Mouse (Mus musculus) spleen, adult 18-20 months (tissue): Measurements from ENCODE around the gene Calm3.

Source experiments
- DNase-seq, 2 experiments: peaks; one replicate each; pipeline ENCODE4 v3.0.0; 2022; ENCODE audit warnings: mixed read lengths in 2 of 2

Gene Calm3

DNA sequence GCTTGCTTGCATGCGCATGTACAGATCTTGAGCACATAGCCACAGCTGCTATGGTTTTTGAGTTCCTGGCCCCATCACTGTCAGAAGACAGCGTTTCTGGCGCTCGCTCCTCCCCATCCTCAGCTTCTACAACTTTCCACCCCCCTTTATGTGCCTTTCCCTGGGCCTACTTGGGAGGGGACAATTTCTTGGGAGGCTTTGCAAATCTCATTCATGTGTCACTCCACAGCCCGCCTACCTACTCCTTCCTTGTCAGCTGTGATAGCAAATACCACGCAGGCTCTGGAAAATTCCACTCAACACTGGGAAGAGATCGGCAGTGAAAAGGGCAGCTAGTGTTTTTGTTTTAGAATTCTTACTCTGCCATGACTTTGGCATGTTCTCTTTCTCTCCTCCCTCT lies 16.4 kb upstream of the Calm3 start:
- no peak for DNase-seq

DNA sequence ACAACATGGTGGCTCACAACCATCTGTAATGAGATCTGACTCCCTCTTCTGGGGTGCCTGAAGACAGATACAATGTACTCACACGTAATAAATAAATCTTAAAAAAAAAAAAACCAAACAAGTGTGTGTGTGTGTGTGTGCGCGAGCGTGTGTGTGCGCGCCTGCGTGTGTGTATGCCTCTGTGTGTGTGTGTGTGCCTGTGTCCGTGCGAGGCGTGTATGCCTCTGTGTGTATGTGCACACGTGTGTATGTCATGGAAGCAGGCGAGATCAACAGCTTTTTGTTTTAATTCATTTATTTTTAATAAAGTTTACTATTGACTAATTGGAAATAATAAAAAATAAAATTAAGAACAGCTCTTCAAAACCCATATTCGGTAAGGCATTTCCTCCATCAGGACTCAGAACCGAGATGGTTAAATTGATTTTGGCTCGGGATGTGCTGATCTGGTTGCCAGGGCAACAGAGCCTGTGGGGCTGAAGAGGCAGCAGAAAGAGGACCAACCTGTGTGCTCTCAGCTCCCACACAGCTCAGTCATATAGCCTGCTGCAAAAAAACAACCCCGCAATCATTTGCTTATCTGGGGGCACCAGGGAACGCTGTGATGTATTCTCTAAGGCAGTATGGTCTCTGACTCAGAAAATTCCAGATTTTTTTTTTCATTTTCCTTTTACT lies 14.3 kb upstream of the Calm3 start:
- no peak for DNase-seq

DNA sequence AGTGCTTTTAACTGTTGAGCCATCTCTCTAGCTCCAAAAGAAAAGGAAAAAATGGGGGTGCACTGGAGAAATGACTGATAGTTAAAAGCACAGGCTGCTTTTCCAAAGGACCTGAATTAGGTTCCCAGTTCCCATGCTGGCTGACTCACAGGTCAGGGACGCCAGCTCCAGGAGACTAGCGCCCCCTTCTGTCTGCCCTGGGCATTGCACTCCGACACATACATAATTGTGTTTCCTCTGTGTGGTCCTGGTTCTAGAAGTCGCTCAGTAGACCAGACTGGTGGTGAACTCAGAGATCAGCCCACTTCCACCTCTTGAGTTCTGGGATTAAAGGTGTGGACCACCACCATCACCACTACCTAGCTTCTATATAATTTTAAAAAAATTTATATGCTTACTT lies 13.4 kb upstream of the Calm3 start:
- no peak for DNase-seq

DNA sequence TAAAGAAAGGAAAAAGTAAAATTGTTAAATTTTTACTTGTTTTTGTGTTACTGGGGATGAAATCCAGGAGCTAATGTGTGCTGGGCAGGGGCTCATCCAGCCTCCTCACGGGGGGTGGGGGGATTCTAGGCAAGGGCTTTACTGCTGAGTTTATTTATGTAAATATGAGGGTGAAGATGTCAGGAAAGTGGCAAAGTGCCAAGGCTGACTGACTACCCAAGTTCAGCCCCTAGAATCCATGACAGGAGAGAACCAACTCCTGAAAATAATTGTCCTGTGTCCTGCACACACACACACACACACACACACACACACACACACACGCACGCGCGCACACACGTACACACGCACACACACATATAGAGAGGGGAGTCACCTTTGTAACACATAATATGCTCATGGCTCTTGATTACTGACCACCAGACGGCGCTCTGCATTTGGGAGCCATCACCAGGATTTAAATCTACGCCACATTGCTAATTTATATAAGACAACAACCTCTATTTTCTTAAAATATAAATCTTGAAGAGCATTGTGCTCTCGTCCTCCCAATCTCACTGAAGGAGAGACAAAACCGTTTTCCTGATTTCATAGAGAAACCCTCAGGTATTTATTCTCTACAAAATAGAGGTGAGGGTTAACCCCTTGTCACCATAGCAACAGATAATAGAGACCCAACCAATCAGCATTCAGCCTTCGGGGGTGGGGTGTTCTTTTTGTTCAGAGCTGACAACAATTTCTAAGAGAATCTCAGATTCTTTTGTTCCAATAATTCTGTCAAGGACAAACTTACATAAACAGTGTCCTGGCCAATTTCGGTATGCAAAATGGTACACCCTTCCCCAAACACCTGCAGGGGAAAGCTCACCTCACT lies 9.0 kb upstream of the Calm3 start:
- DNase-seq: peak in 1 of 2 experiments; percentile 57

DNA sequence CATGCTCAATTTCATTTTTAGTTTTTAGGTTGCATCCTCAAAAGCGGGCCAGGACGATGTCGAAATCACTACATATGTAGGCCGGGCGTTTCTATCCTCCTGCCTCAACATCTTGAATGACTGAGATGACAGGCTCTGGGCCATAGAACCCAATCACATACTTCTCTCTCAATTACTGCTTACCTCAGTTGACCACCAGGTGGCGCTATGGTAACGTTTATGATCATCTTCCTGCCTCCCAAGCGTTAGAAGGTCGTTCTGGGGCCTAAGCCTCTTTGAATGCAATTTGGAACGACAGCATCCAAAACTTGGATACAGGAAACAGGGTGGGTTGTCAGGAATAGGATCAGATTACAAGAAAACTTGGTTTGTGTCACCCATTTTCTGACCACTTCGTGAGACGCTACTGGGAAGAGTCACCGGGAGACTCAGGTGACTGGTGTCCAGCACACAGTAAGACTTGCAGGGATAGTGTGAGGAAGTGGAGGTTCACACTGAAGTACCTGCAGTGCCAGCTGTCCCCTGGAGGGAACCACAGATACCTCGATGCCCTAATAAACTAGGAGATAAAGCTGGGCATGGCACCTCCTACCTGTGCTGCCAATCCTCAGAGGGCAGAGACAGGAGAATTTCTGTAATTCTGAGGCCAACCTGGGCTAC lies 8.2 kb upstream of the Calm3 start:
- peak; percentile 41 to 78 for DNase-seq

DNA sequence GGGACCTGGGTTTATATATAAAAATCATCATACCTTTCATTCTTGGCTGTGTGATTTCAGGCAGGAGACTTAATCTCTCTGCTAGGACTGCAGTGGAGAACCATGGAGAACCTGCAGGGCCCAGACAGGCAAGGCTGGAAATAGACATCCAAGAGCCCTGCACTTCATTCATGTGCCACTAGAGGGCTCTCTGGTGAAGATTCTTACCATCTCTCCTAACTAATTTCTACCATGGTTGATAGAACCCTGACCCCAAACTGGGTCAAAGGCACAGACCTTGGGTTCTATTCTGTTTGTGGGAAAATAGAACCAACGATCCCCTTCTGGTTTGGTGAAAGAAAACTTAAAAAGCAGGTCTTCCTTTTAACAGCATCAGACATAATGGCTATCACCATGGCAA lies 6.9 kb upstream of the Calm3 start:
- DNase-seq: peak in 1 of 2 experiments; percentile 68

DNA sequence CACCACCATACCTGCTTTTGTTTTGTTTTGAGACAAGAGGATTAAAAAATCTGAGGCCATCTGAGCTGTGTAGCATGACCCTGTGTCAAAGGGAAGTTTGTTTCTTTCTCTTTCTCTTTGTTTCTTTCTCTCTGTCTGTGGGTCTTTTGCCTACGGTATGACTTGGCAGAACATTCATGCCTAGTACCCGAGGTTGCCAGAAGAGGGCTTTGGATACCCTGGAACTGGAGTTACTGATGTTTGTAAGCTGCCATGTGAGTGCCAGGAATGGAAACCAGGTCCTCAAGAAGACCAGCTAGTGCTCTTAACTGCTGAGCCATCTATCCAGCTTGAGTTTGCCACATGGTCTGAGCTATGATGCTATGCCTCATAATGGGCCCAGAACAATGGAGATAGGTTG lies 4.4 kb upstream of the Calm3 start:
- no peak for DNase-seq

DNA sequence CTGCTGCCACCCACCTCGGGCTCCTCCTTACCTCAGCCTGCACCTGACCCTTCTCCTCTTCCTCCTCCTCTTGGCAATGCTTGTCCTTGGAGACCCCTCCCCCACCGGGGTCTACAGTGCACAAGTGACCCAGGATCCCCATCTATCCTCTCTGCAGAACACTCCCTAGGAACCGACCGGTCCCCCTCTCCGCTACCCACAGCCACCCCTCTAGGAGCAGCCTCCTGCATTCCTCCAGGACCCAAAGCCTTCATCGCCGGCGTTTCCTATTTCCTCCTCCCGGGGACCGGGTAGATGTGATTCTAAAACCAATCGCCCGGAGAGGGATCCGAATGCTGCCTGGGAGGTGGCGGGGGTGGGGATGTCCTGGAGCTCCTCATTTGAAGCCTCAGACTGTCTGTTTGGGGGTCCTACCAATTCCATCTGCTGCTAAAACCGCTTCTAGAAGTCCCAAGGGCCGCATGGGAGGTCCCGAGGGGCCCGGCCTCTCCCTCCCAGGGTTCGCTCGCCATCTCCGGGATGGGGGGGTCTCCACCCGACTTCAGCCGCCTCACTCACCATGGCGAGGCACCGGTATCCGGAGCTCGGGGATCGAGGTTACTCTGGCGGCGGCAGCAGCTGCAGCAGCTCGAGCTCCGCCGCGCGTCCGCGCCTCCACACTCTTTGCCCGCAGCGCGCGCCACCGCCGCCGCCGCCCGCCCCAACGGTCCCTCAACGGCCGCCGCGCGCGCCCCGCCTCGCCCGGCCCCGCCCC lies 454 bp downstream of the Calm3 start:
- DNase-seq: peak; percentile 34 to 37

DNA sequence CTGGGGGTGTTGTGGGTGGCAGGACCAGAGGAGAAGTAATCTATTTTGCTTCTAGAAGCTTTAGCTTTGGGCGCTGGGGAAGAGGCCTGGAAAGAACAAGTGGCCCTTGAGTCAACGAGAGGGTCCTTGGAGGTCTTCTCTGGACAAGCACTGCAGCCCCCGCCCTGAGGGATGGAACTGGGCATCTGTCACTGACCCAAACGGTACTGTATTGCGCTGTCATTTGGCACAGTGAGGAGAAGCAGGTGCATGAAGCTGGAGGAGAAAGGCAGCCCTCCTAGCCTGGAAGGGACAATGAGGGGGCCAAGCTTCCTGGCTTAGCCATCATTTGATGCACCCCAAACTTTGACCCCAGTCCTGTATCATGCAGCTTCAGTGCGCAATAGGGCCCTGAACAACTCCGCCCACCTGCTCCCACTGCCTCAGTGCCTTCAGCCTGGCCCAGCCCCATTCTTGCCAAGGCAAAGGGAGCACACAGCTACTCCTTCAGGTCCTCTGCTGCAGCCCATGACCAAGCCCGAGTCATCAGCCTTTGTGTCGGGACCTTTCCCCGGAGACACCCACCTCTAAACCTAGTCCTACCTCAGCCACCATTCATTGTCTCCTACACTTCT lies 1.4 kb downstream of the Calm3 start:
- DNase-seq: no peak

DNA sequence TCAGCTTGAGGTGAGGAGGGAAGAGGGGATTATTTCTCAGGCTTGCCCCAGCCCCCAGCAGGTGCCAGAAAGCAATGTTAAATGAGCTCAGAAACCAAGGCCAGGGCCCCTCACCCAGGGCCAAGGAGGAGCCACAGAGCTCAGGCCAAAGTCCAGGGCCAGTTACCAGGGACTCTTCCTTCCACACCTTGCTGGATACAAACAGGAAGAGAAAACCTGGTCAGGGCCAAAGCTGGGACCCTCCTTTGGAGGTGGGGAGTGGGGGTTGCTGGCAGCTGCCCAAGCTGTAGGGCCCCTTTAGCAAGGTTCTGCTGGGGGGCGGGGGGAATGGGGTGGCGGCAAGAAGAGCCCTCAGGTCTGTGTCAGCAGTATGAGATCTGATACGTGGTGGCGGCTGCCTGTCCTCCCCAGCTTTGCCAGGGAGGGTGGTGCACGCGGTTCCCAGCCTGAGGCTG lies 2.0 kb downstream of the Calm3 start:
- no peak for DNase-seq

DNA sequence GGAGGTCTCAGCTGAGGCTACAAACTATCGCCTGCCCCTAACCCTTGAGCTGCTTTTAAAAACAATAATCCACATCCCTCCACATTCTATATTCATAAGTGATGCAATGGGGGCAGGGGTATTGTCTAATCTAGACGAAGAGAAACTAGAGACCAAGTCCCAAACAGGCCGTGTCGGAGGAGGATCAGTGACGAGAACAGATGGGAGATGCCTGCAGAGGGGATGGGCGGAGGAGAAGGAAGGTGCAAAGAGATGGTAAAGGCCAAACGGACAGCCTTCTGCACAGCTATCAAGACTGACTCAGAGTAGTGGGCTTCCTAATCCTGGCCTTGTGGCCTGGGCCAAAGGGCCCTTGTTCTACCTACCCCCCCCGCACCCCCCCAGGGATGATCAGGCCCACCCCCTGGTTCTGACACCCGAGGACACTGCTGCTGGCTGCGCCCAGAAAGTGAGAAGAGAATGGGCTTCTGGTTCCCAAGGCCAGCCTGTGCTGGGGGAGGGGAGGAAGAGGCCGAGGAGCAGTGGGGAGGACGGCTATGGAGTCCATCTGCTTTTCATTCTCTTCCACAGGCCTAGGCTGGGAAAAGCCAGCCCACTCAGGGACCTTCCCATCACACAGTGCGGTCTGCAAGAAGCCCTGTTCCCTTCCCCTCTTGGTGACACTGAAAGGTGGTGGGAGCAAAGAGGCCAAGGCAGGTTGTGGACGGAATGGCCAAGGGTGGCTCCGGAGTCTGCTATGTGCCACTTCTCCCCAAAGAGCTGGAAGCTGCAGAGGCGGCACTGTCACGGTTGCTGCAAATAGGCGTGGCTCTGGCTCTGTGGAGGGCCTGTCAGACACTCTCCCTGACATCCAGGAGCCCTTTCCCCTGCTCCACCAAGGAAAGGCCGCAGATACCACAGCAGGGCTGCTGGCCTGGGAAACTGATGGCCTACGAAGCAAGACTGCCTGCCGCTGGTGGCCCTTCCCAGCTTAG lies 2.8 kb downstream of the Calm3 start:
- no peak for DNase-seq

DNA sequence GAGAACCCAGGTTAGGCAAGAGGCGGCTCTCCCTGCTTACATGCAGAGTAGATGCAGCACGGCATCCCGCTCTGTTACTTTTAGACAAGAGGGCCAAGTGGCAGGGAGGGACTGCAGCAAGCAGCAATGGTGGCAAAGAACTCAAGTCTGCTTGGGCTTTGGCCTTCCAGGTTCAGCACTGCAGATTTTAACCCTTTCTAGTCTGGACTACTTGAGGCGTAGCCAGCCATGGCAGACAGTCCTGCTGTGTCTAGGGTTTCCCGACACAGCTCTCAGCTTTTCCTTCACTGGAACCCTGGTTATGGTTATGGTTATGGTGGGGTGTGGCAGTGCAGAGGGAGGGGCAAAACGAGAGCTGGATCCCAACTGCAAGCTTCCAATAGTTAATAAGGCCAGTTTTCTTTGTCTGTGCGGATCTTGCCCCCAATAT lies 3.7 kb downstream of the Calm3 start:
- no peak for DNase-seq

DNA sequence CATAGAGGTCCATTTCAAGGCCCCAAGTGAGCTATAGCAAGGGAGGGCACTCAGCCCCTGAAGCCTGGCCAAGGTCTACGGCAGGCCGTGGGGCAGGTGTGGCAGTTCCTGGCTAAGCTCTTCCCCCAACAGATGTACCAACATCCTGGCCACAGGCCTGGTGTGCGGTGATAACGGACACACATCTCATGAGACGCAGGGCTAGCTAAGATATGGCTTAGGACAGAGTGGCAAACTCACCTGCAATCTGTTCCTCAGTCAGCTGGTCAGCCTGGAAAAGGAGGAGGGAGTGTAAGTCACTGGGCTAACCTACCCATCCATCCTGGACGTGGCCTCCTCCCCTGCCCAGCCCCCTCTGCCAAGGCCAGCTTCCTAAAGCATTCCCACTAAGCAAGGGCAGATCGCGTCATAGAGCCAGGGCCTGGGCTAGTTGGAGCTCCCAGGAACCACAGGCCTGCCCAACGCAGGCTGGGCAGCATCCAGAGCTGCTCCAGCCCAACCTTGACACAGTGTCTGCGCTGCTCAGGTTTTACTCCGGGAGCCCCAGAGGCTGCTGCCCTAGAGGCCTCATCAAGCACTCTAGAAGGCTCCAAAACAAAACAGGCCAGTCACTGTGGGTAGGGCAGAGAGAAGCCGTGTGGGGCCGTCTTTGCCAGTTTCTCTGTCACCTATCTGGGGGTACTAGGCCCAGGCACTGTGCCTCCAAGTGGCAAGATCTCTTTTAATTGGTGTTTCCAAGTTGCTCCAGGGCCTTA lies 4.3 kb downstream of the Calm3 start:
- DNase-seq: no peak

DNA sequence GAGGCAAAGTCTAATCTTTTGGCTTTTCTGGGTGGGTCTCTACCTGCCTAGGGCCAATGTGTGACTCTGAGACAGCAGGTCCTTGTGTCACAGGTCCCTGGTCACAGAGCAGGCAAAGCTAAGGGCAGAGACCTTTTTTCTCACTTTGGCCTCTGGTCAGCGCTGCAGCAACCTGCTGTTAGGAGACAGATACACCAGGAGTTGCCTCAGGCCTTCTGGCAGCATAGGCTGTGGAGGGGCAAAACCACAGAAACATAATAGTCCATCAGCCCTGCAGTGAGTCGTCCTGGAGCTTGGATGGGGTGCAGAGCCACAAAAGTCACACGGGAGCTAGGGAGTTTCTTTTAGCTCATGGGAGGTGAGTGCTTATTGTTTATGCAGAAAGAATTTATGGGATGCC lies 5.2 kb downstream of the Calm3 start:
- no peak for DNase-seq

DNA sequence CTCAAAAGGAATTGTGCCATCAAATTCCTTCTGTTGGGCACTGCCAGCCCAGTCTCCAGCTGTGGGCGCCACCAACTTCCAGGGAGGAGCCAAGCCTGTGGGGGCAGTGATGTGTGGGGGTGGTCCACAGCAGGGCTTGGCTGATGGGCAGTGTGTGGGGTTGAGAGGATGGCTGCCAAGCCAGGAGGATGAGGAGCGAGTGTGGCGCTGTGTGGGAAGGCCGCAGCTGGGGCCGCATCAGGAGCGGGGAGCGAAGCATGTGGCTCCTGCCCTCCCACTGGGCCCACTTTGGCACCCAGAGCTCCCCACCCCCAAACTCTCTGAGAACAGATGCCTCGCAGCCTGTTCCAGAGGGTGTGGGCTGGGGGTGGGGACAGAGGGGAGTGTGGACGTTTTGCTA lies 5.9 kb downstream of the Calm3 start:
- DNase-seq: no peak

DNA sequence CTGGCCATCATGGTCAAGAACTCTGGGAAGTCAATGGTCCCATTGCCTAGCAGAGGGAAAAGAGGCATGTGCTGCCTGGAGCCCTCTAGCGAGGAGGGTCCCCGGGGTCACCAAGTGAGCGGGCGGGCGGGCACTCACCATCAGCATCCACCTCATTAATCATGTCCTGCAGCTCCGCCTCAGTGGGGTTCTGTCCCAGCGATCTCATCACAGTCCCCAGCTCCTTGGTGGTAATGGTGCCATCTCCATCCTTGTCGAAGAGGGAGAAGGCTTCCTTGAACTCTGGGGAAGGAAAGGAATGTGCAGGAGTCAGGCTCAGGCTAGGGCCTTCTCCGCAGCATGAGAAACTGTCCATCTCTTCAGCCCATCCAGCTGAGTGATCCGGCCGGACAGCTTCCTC lies 6.5 kb downstream of the Calm3 start:
- no peak for DNase-seq

DNA sequence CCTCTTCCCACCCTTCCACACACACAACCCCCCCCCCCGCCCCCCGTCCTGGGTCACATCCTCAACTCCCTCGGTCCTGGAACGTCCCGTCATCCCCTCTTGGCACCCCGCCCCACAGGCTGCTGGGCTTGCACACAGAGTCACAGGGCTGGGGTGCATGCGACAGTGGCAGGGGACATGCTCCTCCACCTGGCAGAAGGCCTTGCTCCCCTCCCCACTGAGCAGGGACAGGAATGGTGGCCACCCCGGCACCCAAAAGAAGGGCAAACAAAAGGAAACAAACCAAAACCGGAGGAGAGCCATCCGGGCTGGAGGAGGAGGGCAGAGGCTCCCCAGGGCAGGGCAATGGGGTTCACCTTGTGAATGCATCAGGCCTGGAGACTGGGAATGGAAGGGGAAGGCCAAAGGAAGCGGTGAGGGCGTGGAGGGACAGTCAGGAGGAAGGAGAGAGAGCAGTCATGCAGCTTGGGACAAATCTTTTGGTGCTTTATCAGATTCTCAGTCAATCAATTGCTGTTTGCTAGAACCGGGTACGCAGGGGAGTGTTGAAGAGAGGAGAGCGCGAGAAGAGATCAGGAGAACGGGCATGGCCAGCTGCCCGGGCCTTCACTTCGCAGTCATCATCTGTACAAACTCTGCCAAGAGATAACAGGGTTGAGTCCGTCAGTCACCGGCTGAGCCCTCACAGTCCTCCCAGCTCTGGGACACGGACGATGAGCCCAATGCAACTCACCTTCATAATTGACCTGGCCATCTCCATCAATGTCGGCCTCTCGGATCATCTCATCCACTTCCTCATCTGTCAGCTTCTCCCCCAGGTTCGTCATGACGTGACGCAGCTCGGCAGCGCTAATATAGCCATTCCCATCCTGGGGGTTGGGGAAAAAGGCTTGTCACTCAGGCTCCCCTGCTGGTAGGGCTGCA lies 7.3 kb downstream of the Calm3 start:
- DNase-seq: no peak

DNA sequence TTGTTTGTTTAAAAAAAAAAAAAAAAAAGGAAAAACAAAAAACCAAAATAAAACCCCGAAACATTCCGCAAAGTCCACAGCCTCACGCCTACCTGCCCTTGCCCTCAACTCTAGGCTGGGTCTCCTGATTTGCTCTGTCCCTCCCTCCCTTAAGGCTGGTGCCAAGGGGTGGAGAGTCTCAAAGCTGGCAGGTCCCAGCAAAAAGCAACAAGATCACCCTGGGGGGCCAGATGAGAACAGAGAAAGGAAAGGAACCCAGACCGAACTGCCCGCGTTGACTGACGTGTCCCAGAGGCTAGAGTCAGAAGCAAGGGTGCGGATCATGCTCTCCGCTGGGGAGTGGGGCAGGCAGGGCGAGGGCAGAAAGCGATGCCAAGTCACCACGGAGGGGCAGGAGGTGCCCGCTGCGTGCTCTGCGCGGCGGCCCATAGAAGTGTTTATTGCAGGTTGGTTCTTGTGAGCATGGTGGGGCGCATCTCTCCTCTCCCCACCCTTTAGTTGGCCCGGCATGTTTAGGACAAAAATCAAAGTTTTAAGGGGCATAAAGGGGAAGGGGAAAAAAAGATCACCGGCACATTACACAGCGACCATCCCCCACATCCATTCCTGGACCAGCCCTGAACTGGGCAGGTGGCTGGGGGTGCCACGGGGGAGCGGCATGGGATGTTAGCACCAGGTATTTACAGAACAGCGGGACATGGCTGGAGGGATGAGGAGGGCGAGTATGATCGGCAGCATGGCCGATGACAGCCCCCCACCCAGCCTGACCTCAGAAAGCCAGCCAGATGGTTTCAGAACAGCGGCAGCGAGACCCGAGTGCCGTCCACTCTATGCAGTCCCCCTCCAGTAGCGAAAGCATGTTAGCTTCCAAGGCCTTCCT lies 8.2 kb downstream of the Calm3 start:
- no peak for DNase-seq
